ENCODE assay signal across 8 mouse cellular contexts in the genomic region with DNA sequence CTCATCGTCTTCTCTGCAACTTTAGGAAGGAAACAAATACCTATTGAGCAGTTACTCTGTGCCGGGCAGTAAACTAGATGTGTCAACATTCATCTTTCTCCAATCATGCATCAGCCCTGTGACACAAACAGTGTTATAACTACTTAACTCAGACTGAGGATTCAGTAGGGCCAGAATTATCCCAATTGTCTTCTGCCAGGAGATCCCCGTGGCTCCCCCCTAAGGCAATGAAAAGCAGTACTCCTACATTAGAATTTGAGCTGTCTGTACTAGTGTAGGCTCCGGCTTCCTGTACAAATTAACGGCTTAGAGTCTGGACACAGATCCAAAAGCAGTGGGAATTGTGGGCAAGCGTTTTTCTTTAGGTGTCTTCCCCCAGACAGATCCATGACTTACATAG. TPM values are rescaled to one million over a fixed set of nuclear protein-coding genes. Genes with fewer than 3 reads are reported as not detected.
DNase-seq lines count a peak whose midpoint lies in the region; ATAC-seq and TF ChIP-seq lines count a peak whose summit lies in the region.

No protein-coding gene starts in this region.

- peak overlapping the region; percentile 92; the same call in 1 of the 2 replicates for H3K4me3 ChIP-seq in neural tube, embryonic 11.5 days (ENCODE audit: low read depth, low read length)
- peak overlapping the region; percentile 71 to 99; a peak in 3 of 4 replicates for H3K4me3 ChIP-seq in liver, embryonic 14.5 days (ENCODE audit: insufficient read depth in 1 of 2, low read depth in 2 of 2, low read length in 2 of 2)
- H3K4me3 ChIP-seq in stomach, postnatal 0 days (ENCODE audit: low read depth, low read length), result peak overlapping the region; percentile 84; the same call in 1 of the 2 replicates

- H3K9ac ChIP-seq in neural tube, embryonic 11.5 days (ENCODE audit: low read length), result no peak overlapping the region
- peak overlapping the region; percentile 99; the same call in 1 of the 2 replicates for H3K9ac ChIP-seq in liver, embryonic 14.5 days (replicated peaks)
- H3K9ac ChIP-seq in stomach, postnatal 0 days (ENCODE audit: low read length), result no peak overlapping the region

- H3K4me1 ChIP-seq in neural tube, embryonic 11.5 days (ENCODE audit: control insufficient read depth, insufficient read depth, low read length), result peaks cover 13% of the 10 kb centered on the region
- H3K4me1 ChIP-seq in liver, embryonic 14.5 days (replicated peaks; ENCODE audit: control insufficient read depth in 2 of 2, insufficient read depth in 2 of 2, low read length in 1 of 2), result peaks cover 10 to 12% of the 10 kb centered on the region in 2 experiments
- no peaks in the 10 kb centered on the region for H3K4me1 ChIP-seq in stomach, postnatal 0 days (replicated peaks; ENCODE audit: control insufficient read depth, insufficient read depth)

- ATAC-seq in neural tube, embryonic 11.5 days (ENCODE audit: insufficient read depth, low FRiP score, low TSS enrichment), result no peak
- no peak for ATAC-seq in liver, embryonic 14.5 days (ENCODE audit: insufficient read depth)
- no peak for ATAC-seq in stomach, postnatal 0 days (ENCODE audit: low FRiP score, low TSS enrichment)

- 71% methylated on average over 6 of the region's 6 CpGs for WGBS in neural tube, embryonic 11.5 days
- WGBS in liver, embryonic 14.5 days (ENCODE audit: insufficient replicate concordance), result 59% methylated on average over 6 of the region's 6 CpGs
- 61% methylated on average over 6 of the region's 6 CpGs for WGBS in stomach, postnatal 0 days

- TF ChIP-seq CTCF in liver, embryonic 14.5 days (IDR thresholded peaks at IDR 0.05; ENCODE audit: low read depth), result no peak
- TF ChIP-seq CTCF in stomach, postnatal 0 days (IDR thresholded peaks at IDR 0.05; ENCODE audit: low read depth), result no peak; the same call in 1 of the 2 replicates

- H3K36me3 ChIP-seq in neural tube, embryonic 11.5 days (ENCODE audit: control insufficient read depth, insufficient read depth, low read length), result peaks cover 10% of the 10 kb centered on the region
- H3K36me3 ChIP-seq in liver, embryonic 14.5 days (replicated peaks; ENCODE audit: control insufficient read depth, insufficient read depth, low read depth), result peaks cover 33% of the 10 kb centered on the region
- peaks cover 8% of the 10 kb centered on the region for H3K36me3 ChIP-seq in stomach, postnatal 0 days (ENCODE audit: control insufficient read depth, insufficient read depth, low read length)

- H3K27ac ChIP-seq in neural tube, embryonic 11.5 days (ENCODE audit: low read depth, low read length), result no peak overlapping the region
- H3K27ac ChIP-seq in liver, embryonic 14.5 days, result peak overlapping the region; percentile 94; the same call in 1 of the 2 replicates
- 0 out of 2 replicates have a peak overlapping the region, but pooled peaks have one; percentile 3 for H3K27ac ChIP-seq in stomach, postnatal 0 days (replicated peaks)

- H3K4me2 ChIP-seq in neural tube, embryonic 11.5 days (ENCODE audit: low read depth), result peak overlapping the region; percentile 82; the same call in 1 of the 2 replicates
- peak overlapping the region; percentile 99 for H3K4me2 ChIP-seq in liver, embryonic 14.5 days (ENCODE audit: low read depth)
- H3K4me2 ChIP-seq in stomach, postnatal 0 days (replicated peaks; ENCODE audit: low read depth), result peak overlapping the region; percentile 87

- DNase-seq in adrenal gland, adult (ENCODE audit: inconsistent age in 2 of 2, low spot score in 1 of 2), result peak; percentile 10 to 49
- DNase-seq in adrenal gland, adult 18-20 months (ENCODE audit: low spot score in 2 of 2), result no peak
- DNase-seq in neural tube, embryonic 11.5 days (ENCODE audit: low spot score), result no peak
- DNase-seq in neural tube, embryonic 10.5 days (ENCODE audit: extremely low spot score, low spot score), result no peak
- no peak for DNase-seq in liver, embryonic 14.5 days (ENCODE audit: low read depth in 3 of 3, low spot score in 3 of 3)
- no peak for DNase-seq in stomach, postnatal 0 days (ENCODE audit: low spot score)
- no peak for DNase-seq in thymus, postnatal 36 days
- DNase-seq in cerebellum, adult 11-12 months, result no peak

- no peaks in the 10 kb centered on the region for H3K9me3 ChIP-seq in neural tube, embryonic 11.5 days (ENCODE audit: control insufficient read depth, low read length)
- H3K9me3 ChIP-seq in liver, embryonic 14.5 days (ENCODE audit: control insufficient read depth, low read length), result no peaks in the 10 kb centered on the region
- no peaks in the 10 kb centered on the region for H3K9me3 ChIP-seq in stomach, postnatal 0 days (ENCODE audit: control insufficient read depth, low read length)

- no peaks in the 10 kb centered on the region for H3K27me3 ChIP-seq in neural tube, embryonic 11.5 days (ENCODE audit: control insufficient read depth, insufficient read depth, low read length)
- H3K27me3 ChIP-seq in liver, embryonic 14.5 days (ENCODE audit: control insufficient read depth, insufficient read depth, low read length), result no peaks in the 10 kb centered on the region
- H3K27me3 ChIP-seq in stomach, postnatal 0 days (ENCODE audit: control insufficient read depth, insufficient read depth, low read length), result no peaks in the 10 kb centered on the region

- no peak for TF ChIP-seq EP300 in liver, embryonic 14.5 days (IDR thresholded peaks at IDR 0.05; ENCODE audit: low read depth)
- no peak for TF ChIP-seq EP300 in stomach, postnatal 0 days (optimal IDR thresholded peaks at IDR 0.05)

RNA-seq across cellular contexts. Expression of a gene that starts 1.1 kb away (rescaled TPM):
- total RNA-seq in adrenal gland, adult 18-20 months (2021), result 10 to 100 TPM in 1 of 2 experiments, 1 to 10 TPM in 1; 7.1 to 12.4 TPM
- polyA plus RNA-seq in neural tube, embryonic 11.5 days (2014; fragmentation: Nextera tagmentation; extraction: Ambion mirVana), result 106 and 113 TPM in 2 replicates
- polyA plus RNA-seq in liver, embryonic 14.5 days (2012; rRNA removed), result 53.1 and 75.8 TPM in 2 replicates
- polyA plus RNA-seq in liver, embryonic 14.5 days (2014; fragmentation: Nextera tagmentation; extraction: Ambion mirVana), result 131 and 145 TPM in 2 replicates
- 27.8 and 29.2 TPM in 2 replicates for polyA plus RNA-seq in stomach, postnatal 0 days (2015; fragmentation: Nextera tagmentation; extraction: Ambion mirVana)

RNA-seq across cellular contexts. Expression of a gene that starts 1.2 kb away (rescaled TPM):
- total RNA-seq in adrenal gland, adult 18-20 months (2021), result 100 to 1,000 TPM; 139 to 159 TPM
- 379 and 382 TPM in 2 replicates for polyA plus RNA-seq in neural tube, embryonic 11.5 days (2014; fragmentation: Nextera tagmentation; extraction: Ambion mirVana)
- polyA plus RNA-seq in liver, embryonic 14.5 days (2012; rRNA removed), result 78.6 and 107 TPM in 2 replicates
- polyA plus RNA-seq in liver, embryonic 14.5 days (2014; fragmentation: Nextera tagmentation; extraction: Ambion mirVana), result 397 and 402 TPM in 2 replicates
- 330 and 370 TPM in 2 replicates for polyA plus RNA-seq in stomach, postnatal 0 days (2015; fragmentation: Nextera tagmentation; extraction: Ambion mirVana)

RNA-seq across cellular contexts. Expression of a gene that starts 22.4 kb away (rescaled TPM):
- total RNA-seq in adrenal gland, adult 18-20 months (2021), result 1,000 to 10,000 TPM in 1 of 2 experiments, 100 to 1,000 TPM in 1; 659 to 1,051 TPM
- polyA plus RNA-seq in neural tube, embryonic 11.5 days (2014; fragmentation: Nextera tagmentation; extraction: Ambion mirVana), result 160 and 171 TPM in 2 replicates
- 27.3 and 32.1 TPM in 2 replicates for polyA plus RNA-seq in liver, embryonic 14.5 days (2012; rRNA removed)
- 45.2 and 50.5 TPM in 2 replicates for polyA plus RNA-seq in liver, embryonic 14.5 days (2014; fragmentation: Nextera tagmentation; extraction: Ambion mirVana)
- 36.3 TPM in 2 replicates for polyA plus RNA-seq in stomach, postnatal 0 days (2015; fragmentation: Nextera tagmentation; extraction: Ambion mirVana)

RNA-seq across cellular contexts. Expression of a gene that starts 35.5 kb away (rescaled TPM):
- 1 to 10 TPM; 2.1 to 2.8 TPM for total RNA-seq in adrenal gland, adult 18-20 months (2021)
- 1.8 and 2.5 TPM in 2 replicates for polyA plus RNA-seq in neural tube, embryonic 11.5 days (2014; fragmentation: Nextera tagmentation; extraction: Ambion mirVana)
- 6.4 and 9.1 TPM in 2 replicates for polyA plus RNA-seq in liver, embryonic 14.5 days (2012; rRNA removed)
- 3.5 and 3.7 TPM in 2 replicates for polyA plus RNA-seq in liver, embryonic 14.5 days (2014; fragmentation: Nextera tagmentation; extraction: Ambion mirVana)
- polyA plus RNA-seq in stomach, postnatal 0 days (2015; fragmentation: Nextera tagmentation; extraction: Ambion mirVana), result 9.6 and 10.7 TPM in 2 replicates

Comparison
In these comparisons a context has a peak if more than half of its experiments do, and no peak if none do; other contexts are left out.
1. DNase-seq: peak in adrenal gland, adult (2 of 2); none in adrenal gland, adult 18-20 months (0 of 2), neural tube, embryonic 11.5 days (single experiment), neural tube, embryonic 10.5 days (single experiment), liver, embryonic 14.5 days (0 of 3), stomach, postnatal 0 days (single experiment), thymus, postnatal 36 days (0 of 2) and cerebellum, adult 11-12 months (single experiment).
2. Peak in every context shown above with its lines, with median percentiles within 50 percentile points of each other: H3K4me2 ChIP-seq and H3K4me3 ChIP-seq.